10 mouse cellular contexts compared by ENCODE assay signal in the genomic region with DNA sequence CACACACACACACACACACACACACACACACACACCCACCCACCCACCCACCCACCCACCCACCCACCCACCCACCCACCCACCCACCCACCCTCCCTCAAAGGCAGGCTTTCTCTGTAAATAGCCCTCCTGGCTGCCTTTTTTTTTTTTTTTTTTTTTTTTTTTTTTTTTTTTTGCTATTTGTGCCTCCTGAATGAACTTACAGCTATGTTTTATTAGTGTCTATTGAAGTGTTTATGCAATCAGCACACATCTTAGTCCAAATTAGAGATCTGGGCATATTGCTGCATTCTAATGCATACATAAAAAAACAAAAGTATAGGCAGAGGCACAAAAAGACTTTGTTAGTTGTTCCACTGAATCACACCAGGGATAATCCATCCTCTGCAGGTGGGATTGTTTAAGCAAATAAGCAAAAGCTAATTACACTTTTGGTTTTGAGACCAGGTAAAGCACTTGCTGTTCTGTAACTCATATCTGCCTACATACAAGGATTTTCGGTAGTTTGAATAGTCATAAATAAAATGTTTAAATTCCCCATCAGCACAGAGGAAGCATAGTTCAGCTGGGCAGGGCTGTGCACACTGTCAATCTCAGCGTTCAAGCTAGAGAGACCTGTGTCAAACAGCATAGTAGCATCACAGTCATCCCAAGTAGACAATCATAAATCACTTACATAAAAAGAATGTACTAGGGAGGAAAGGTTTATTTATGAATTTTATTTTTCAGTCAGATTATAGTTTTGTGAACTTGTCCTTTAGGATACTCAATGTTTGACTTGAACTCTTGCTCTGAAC. TPM values are rescaled to one million over a fixed set of nuclear protein-coding genes. Genes with fewer than 3 reads are reported as not detected.
DNase-seq lines count a peak whose midpoint lies in the region; ATAC-seq lines count a peak whose summit lies in the region.
"Had no signal": no experiment of that assay in that cellular context is flagged by ENCODE, and none has a peak within 500 bp of the region (broad histone marks: within the 10 kb centered on the region; RNA-seq: fewer than 3 reads in every experiment).

No protein-coding gene starts in this region.

- H3K9ac ChIP-seq in heart, embryonic 12.5 days, result peak overlapping the region; percentile 24; the same call in 1 of the 2 replicates
- H3K9ac ChIP-seq in forebrain, embryonic 15.5 days (replicated peaks), result no peak overlapping the region
- no peak overlapping the region for H3K9ac ChIP-seq in liver, embryonic 15.5 days

- no peaks in the 10 kb centered on the region for H3K9me3 ChIP-seq in heart, embryonic 12.5 days (replicated peaks)
- H3K9me3 ChIP-seq in forebrain, embryonic 15.5 days, result no peaks in the 10 kb centered on the region
- no peaks in the 10 kb centered on the region for H3K9me3 ChIP-seq in liver, embryonic 15.5 days (replicated peaks)

- no peak for DNase-seq in heart, adult 8-10 months (ENCODE audit: low spot score)
- DNase-seq in 3T3-L1 (ENCODE audit: low read depth, low spot score), result peak; percentile 33
- no peak for DNase-seq in ovary, postnatal 14 days (ENCODE audit: low spot score)
- DNase-seq in adrenal gland, postnatal 36 days, result no peak
- no peak for DNase-seq in right cerebral cortex, postnatal 36 days (ENCODE audit: low spot score in 2 of 2)
- DNase-seq: adrenal gland, postnatal 25 days; layer of hippocampus, adult 9-11 months had no signal

- H3K27ac ChIP-seq in heart, embryonic 12.5 days (ENCODE audit: poor library complexity, severe bottlenecking), result no peak overlapping the region
- no peak overlapping the region for H3K27ac ChIP-seq in forebrain, embryonic 15.5 days (replicated peaks)
- H3K27ac ChIP-seq in liver, embryonic 15.5 days (replicated peaks), result no peak overlapping the region

- no peaks in the 10 kb centered on the region for H3K27me3 ChIP-seq in heart, embryonic 12.5 days (replicated peaks)
- H3K27me3 ChIP-seq in forebrain, embryonic 15.5 days, result no peaks in the 10 kb centered on the region
- no peaks in the 10 kb centered on the region for H3K27me3 ChIP-seq in liver, embryonic 15.5 days

- WGBS in heart, embryonic 12.5 days, result 53% methylated on average over 2 of the region's 2 CpGs
- 34% methylated on average over 2 of the region's 2 CpGs for WGBS in forebrain, embryonic 15.5 days
- WGBS in liver, embryonic 15.5 days (ENCODE audit: insufficient replicate concordance), result 42% methylated on average over 2 of the region's 2 CpGs

- H3K36me3 ChIP-seq in heart, embryonic 12.5 days, result peaks cover 29% of the 10 kb centered on the region
- H3K36me3 ChIP-seq in forebrain, embryonic 15.5 days, result peaks cover 21% of the 10 kb centered on the region
- H3K36me3 ChIP-seq in liver, embryonic 15.5 days (replicated peaks), result peaks cover 49% of the 10 kb centered on the region

- H3K4me1 ChIP-seq in heart, embryonic 12.5 days (replicated peaks), result peaks cover 23% of the 10 kb centered on the region
- H3K4me1 ChIP-seq in forebrain, embryonic 15.5 days, result peaks cover 43% of the 10 kb centered on the region
- peaks cover 41% of the 10 kb centered on the region for H3K4me1 ChIP-seq in liver, embryonic 15.5 days (replicated peaks)

- H3K4me2 ChIP-seq in heart, embryonic 12.5 days, result peak overlapping the region; percentile 46
- H3K4me2 ChIP-seq in forebrain, embryonic 15.5 days (replicated peaks), result peak overlapping the region; percentile 11
- H3K4me2 ChIP-seq in liver, embryonic 15.5 days, result peak overlapping the region; percentile 30

- no peak overlapping the region for H3K4me3 ChIP-seq in heart, embryonic 12.5 days
- 0 out of 2 replicates have a peak overlapping the region, but pooled peaks have one; percentile 11 for H3K4me3 ChIP-seq in forebrain, embryonic 15.5 days
- H3K4me3 ChIP-seq in liver, embryonic 15.5 days (replicated peaks), result no peak overlapping the region

- no peak for ATAC-seq in heart, embryonic 12.5 days (ENCODE audit: insufficient number of reproducible peaks, low FRiP score)
- ATAC-seq in forebrain, embryonic 15.5 days (replicated peaks), result no peak
- ATAC-seq in liver, embryonic 15.5 days (ENCODE audit: insufficient read depth), result no peak

RNA-seq across cellular contexts. Expression of a gene that starts 3.2 kb away (rescaled TPM):
- polyA plus RNA-seq in heart, embryonic 12.5 days (2016; fragmentation: Nextera tagmentation; extraction: Ambion mirVana), result 124 and 131 TPM in 2 replicates
- total RNA-seq in heart, adult 8-10 months (2022), result 10 to 100 TPM; 51.2 to 75.7 (median 66.5) TPM
- polyA plus RNA-seq in forebrain, embryonic 15.5 days (2015; fragmentation: Nextera tagmentation; extraction: Ambion mirVana), result 131 and 134 TPM in 2 replicates
- polyA plus RNA-seq in liver, embryonic 15.5 days (2015; fragmentation: Nextera tagmentation; extraction: Ambion mirVana), result 77.1 and 78.3 TPM in 2 replicates
- total RNA-seq in adrenal gland, postnatal 36 days (2021), result 100 to 1,000 TPM; 104 to 111 TPM

RNA-seq across cellular contexts. Expression of a gene that starts 14.9 kb away (rescaled TPM):
- polyA plus RNA-seq in heart, embryonic 12.5 days (2016; fragmentation: Nextera tagmentation; extraction: Ambion mirVana), result 178 and 189 TPM in 2 replicates
- total RNA-seq in heart, adult 8-10 months (2022), result 10 to 100 TPM; 33.2 to 42.3 (median 37.9) TPM
- 257 and 272 TPM in 2 replicates for polyA plus RNA-seq in forebrain, embryonic 15.5 days (2015; fragmentation: Nextera tagmentation; extraction: Ambion mirVana)
- 87.2 and 90.0 TPM in 2 replicates for polyA plus RNA-seq in liver, embryonic 15.5 days (2015; fragmentation: Nextera tagmentation; extraction: Ambion mirVana)
- total RNA-seq in adrenal gland, postnatal 36 days (2021), result 100 to 1,000 TPM in 1 of 2 experiments, 10 to 100 TPM in 1; 82.3 to 120 TPM

RNA-seq across cellular contexts. Expression of a gene that starts 24.8 kb away (rescaled TPM):
- 0.46 and 0.70 TPM in 2 replicates for polyA plus RNA-seq in heart, embryonic 12.5 days (2016; fragmentation: Nextera tagmentation; extraction: Ambion mirVana)
- total RNA-seq in heart, adult 8-10 months (2022), result under 1 TPM; 0.22 to 0.57 (median 0.36) TPM
- 0.08 and 0.13 TPM in 2 replicates for polyA plus RNA-seq in forebrain, embryonic 15.5 days (2015; fragmentation: Nextera tagmentation; extraction: Ambion mirVana)
- 2.8 and 3.0 TPM in 2 replicates for polyA plus RNA-seq in liver, embryonic 15.5 days (2015; fragmentation: Nextera tagmentation; extraction: Ambion mirVana)
- total RNA-seq in adrenal gland, postnatal 36 days (2021), result 1 to 10 TPM; 1.3 to 1.6 TPM

RNA-seq across cellular contexts. Expression of a gene that starts 50.1 kb away (rescaled TPM):
- polyA plus RNA-seq in heart, embryonic 12.5 days (2016; fragmentation: Nextera tagmentation; extraction: Ambion mirVana), result 36.4 and 41.7 TPM in 2 replicates
- total RNA-seq in heart, adult 8-10 months (2022), result 10 to 100 TPM; 29.8 to 40.8 (median 34.6) TPM
- polyA plus RNA-seq in forebrain, embryonic 15.5 days (2015; fragmentation: Nextera tagmentation; extraction: Ambion mirVana), result 50.9 and 56.7 TPM in 2 replicates
- 24.0 and 29.4 TPM in 2 replicates for polyA plus RNA-seq in liver, embryonic 15.5 days (2015; fragmentation: Nextera tagmentation; extraction: Ambion mirVana)
- total RNA-seq in adrenal gland, postnatal 36 days (2021), result 10 to 100 TPM; 84.1 to 87.4 TPM
